Comparison of ENCODE assay signal across 9 mouse cellular contexts in genomic region chr7:111694312-111694711, GRCm38 (mm10).
DNase-seq lines count a peak whose midpoint lies in the region; ATAC-seq and TF ChIP-seq lines count a peak whose summit lies in the region.
"Had no signal": no experiment of that assay in that cellular context is flagged by ENCODE, and none has a peak within 500 bp of the region (broad histone marks: within the 10 kb centered on the region; RNA-seq: fewer than 3 reads in every experiment).

No protein-coding gene starts in this region.

- H3K4me1 ChIP-seq in heart, embryonic 15.5 days (replicated peaks): peaks cover 42% of the 10 kb centered on the region
- H3K4me1 ChIP-seq in stomach, postnatal 0 days (replicated peaks; ENCODE audit: control insufficient read depth, insufficient read depth): no peaks in the 10 kb centered on the region
- peaks cover 9% of the 10 kb centered on the region; the same call in 1 of the 2 replicates for H3K4me1 ChIP-seq in neural tube, embryonic 15.5 days

- H3K4me2 ChIP-seq in heart, embryonic 15.5 days: no peak overlapping the region
- H3K4me2 ChIP-seq in stomach, postnatal 0 days (replicated peaks; ENCODE audit: low read depth): no peak overlapping the region
- no peak overlapping the region for H3K4me2 ChIP-seq in neural tube, embryonic 15.5 days

- H3K36me3 ChIP-seq in heart, embryonic 15.5 days: no peaks in the 10 kb centered on the region
- no peaks in the 10 kb centered on the region for H3K36me3 ChIP-seq in stomach, postnatal 0 days (ENCODE audit: control insufficient read depth, insufficient read depth, low read length)
- H3K36me3 ChIP-seq in neural tube, embryonic 15.5 days: no peaks in the 10 kb centered on the region

- no peak for TF ChIP-seq EP300 in stomach, postnatal 0 days (optimal IDR thresholded peaks at IDR 0.05)

- no peak overlapping the region for H3K9ac ChIP-seq in heart, embryonic 15.5 days
- no peak overlapping the region for H3K9ac ChIP-seq in stomach, postnatal 0 days (ENCODE audit: low read length)
- no peak overlapping the region for H3K9ac ChIP-seq in neural tube, embryonic 15.5 days (replicated peaks)
- H3K9ac ChIP-seq: liver, postnatal 0 days had no signal

- 0 out of 2 replicates have a peak, but pooled peaks have one; percentile 4 for TF ChIP-seq CTCF in stomach, postnatal 0 days (IDR thresholded peaks at IDR 0.05; ENCODE audit: low read depth)

- DNase-seq in adrenal gland, postnatal 14 days: peak; percentile 73
- DNase-seq in adrenal gland, postnatal 4 days (ENCODE audit: low spot score in 2 of 2): no peak
- DNase-seq in right cerebral cortex, postnatal 4 days: peak; percentile 39
- no peak for DNase-seq in right cerebral cortex, postnatal 25 days
- DNase-seq in stomach, postnatal 0 days (ENCODE audit: low spot score): no peak
- DNase-seq in layer of hippocampus, adult 8-10 months (ENCODE audit: low spot score in 2 of 2): no peak
- DNase-seq: liver, postnatal 0 days had no signal

- peak; percentile 30; the same call in 1 of the 2 replicates for ATAC-seq in heart, embryonic 15.5 days (replicated peaks; ENCODE audit: insufficient number of reproducible peaks, insufficient read depth, low FRiP score, low read depth)
- ATAC-seq in stomach, postnatal 0 days (ENCODE audit: low FRiP score, low TSS enrichment): no peak
- no peak for ATAC-seq in neural tube, embryonic 15.5 days (ENCODE audit: low FRiP score)
- ATAC-seq: liver, postnatal 0 days had no signal

- WGBS in heart, embryonic 15.5 days: 45% methylated on average over 6 of the region's 6 CpGs
- WGBS in stomach, postnatal 0 days: 54% methylated on average over 6 of the region's 6 CpGs
- 79% methylated on average over 6 of the region's 6 CpGs for WGBS in neural tube, embryonic 15.5 days

- no peak overlapping the region for H3K4me3 ChIP-seq in heart, embryonic 15.5 days
- H3K4me3 ChIP-seq in stomach, postnatal 0 days (ENCODE audit: low read depth, low read length): no peak overlapping the region
- no peak overlapping the region for H3K4me3 ChIP-seq in neural tube, embryonic 15.5 days (replicated peaks)

- no peaks in the 10 kb centered on the region for H3K9me3 ChIP-seq in heart, embryonic 15.5 days (replicated peaks)
- no peaks in the 10 kb centered on the region for H3K9me3 ChIP-seq in stomach, postnatal 0 days (ENCODE audit: control insufficient read depth, low read length)
- no peaks in the 10 kb centered on the region for H3K9me3 ChIP-seq in neural tube, embryonic 15.5 days (replicated peaks)

- H3K27me3 ChIP-seq in heart, embryonic 15.5 days: no peaks in the 10 kb centered on the region
- H3K27me3 ChIP-seq in stomach, postnatal 0 days (ENCODE audit: control insufficient read depth, insufficient read depth, low read length): no peaks in the 10 kb centered on the region
- H3K27me3 ChIP-seq in neural tube, embryonic 15.5 days (replicated peaks): no peaks in the 10 kb centered on the region

- H3K27ac ChIP-seq in heart, embryonic 15.5 days: peak overlapping the region; percentile 89
- H3K27ac ChIP-seq in stomach, postnatal 0 days (replicated peaks): no peak overlapping the region
- no peak overlapping the region for H3K27ac ChIP-seq in neural tube, embryonic 15.5 days (replicated peaks)

Comparison
In these comparisons a context has a peak if more than half of its experiments do, and no peak if none do; other contexts are left out.
1. DNase-seq: peak in adrenal gland, postnatal 14 days (single experiment) and right cerebral cortex, postnatal 4 days (single experiment); none in adrenal gland, postnatal 4 days (0 of 2), right cerebral cortex, postnatal 25 days (single experiment), stomach, postnatal 0 days (single experiment) and layer of hippocampus, adult 8-10 months (0 of 2).